Comparison of ENCODE assay signal across 8 mouse cellular contexts in genomic region chr1:184846092-184846750, GRCm38 (mm10). TPM values are rescaled to one million over a fixed set of nuclear protein-coding genes. Genes with fewer than 3 reads are reported as not detected.
DNase-seq lines count a peak whose midpoint lies in the region; ATAC-seq and TF ChIP-seq lines count a peak whose summit lies in the region.

Gene Marc2 (minus strand): TSS chr1:184846451.

- DNase-seq in thymus, postnatal 14 days: peak; percentile 19
- DNase-seq in thymus, postnatal 10 days (ENCODE audit: low spot score in 2 of 2): no peak
- DNase-seq in kidney, adult 2 months: peak; percentile 82
- DNase-seq in liver, embryonic 13.5 days: peak; percentile 11
- no peak for DNase-seq in Muller cell, postnatal 12 days (ENCODE audit: inconsistent ontology term)

- no peak for TF ChIP-seq POLR2A in kidney, adult 2 months (IDR thresholded peaks at IDR 0.05; ENCODE audit: low read depth, low read length)

- peak within 1 kb of the TSS; percentile 91 for H3K27ac ChIP-seq in kidney, adult 2 months (ENCODE audit: insufficient read depth, low read depth, low read length)
- peak within 1 kb of the TSS; percentile 87 for H3K27ac ChIP-seq in liver, embryonic 13.5 days
- peak within 1 kb of the TSS; percentile 93 for H3K27ac ChIP-seq in stomach, embryonic 15.5 days

- H3K4me2 ChIP-seq in liver, embryonic 13.5 days: peak within 1 kb of the TSS; percentile 88
- H3K4me2 ChIP-seq in stomach, embryonic 15.5 days: peak within 1 kb of the TSS; percentile 95

- peak; percentile 3; the same call in 1 of the 2 replicates for ATAC-seq in common myeloid progenitor, adult 5-6 weeks (replicated peaks; ENCODE audit: low read depth, poor library complexity, severe bottlenecking)
- no peak; the same call in 1 of the 2 replicates for ATAC-seq in granulocyte monocyte progenitor cell, adult 5-6 weeks (replicated peaks; ENCODE audit: poor library complexity, severe bottlenecking)
- peak; percentile 13 for ATAC-seq in liver, embryonic 13.5 days (ENCODE audit: low read depth)
- peak; percentile 1; the same call in 1 of the 2 replicates for ATAC-seq in stomach, embryonic 15.5 days (ENCODE audit: insufficient read depth, low FRiP score, low read depth)

- H3K9me3 ChIP-seq in liver, embryonic 13.5 days (replicated peaks): no peaks in the 10 kb centered on the region
- H3K9me3 ChIP-seq in stomach, embryonic 15.5 days: no peaks in the 10 kb centered on the region

- H3K4me3 ChIP-seq in kidney, adult 2 months (ENCODE audit: insufficient read depth, low read depth, low read length): peak within 1 kb of the TSS; percentile 96
- peak within 1 kb of the TSS; percentile 82 for H3K4me3 ChIP-seq in liver, embryonic 13.5 days (replicated peaks)
- H3K4me3 ChIP-seq in stomach, embryonic 15.5 days (replicated peaks): peak within 1 kb of the TSS; percentile 81

- H3K36me3 ChIP-seq in kidney, adult 2 months (ENCODE audit: control insufficient read depth, insufficient read depth, low read length): no peaks in the 10 kb centered on the region
- H3K36me3 ChIP-seq in liver, embryonic 13.5 days: peaks cover 1% of the 10 kb centered on the region
- no peaks in the 10 kb centered on the region for H3K36me3 ChIP-seq in stomach, embryonic 15.5 days

- H3K9ac ChIP-seq in liver, embryonic 13.5 days: peak within 1 kb of the TSS; percentile 92
- H3K9ac ChIP-seq in stomach, embryonic 15.5 days: peak within 1 kb of the TSS; percentile 87

- TF ChIP-seq CTCF in kidney, adult 2 months (conservative IDR thresholded peaks at IDR 0.05; ENCODE audit: insufficient read depth, insufficient read length, low read depth, low read length): no peak

- H3K4me1 ChIP-seq in kidney, adult 2 months (ENCODE audit: control insufficient read depth, insufficient read depth, low read length): peaks cover 27% of the 10 kb centered on the region
- peaks cover 58% of the 10 kb centered on the region for H3K4me1 ChIP-seq in liver, embryonic 13.5 days (replicated peaks)
- peaks cover 10% of the 10 kb centered on the region for H3K4me1 ChIP-seq in stomach, embryonic 15.5 days

- WGBS in kidney, adult 2 months: 1% methylated on average over 18 of the region's 18 CpGs
- WGBS in liver, embryonic 13.5 days (ENCODE audit: insufficient replicate concordance): 6% methylated on average over 18 of the region's 18 CpGs
- WGBS in stomach, embryonic 15.5 days: 3% methylated on average over 18 of the region's 18 CpGs

- H3K27me3 ChIP-seq in kidney, adult 2 months (replicated peaks; ENCODE audit: control insufficient read depth, insufficient read depth, low read length): no peaks in the 10 kb centered on the region
- no peaks in the 10 kb centered on the region for H3K27me3 ChIP-seq in liver, embryonic 13.5 days
- H3K27me3 ChIP-seq in stomach, embryonic 15.5 days (replicated peaks): no peaks in the 10 kb centered on the region

RNA-seq across cellular contexts. Expression of gene Marc2, which starts in this region (rescaled TPM):
- total RNA-seq in common myeloid progenitor, adult 5-6 weeks (2017): 63.2 and 74.7 TPM in 2 replicates
- total RNA-seq in granulocyte monocyte progenitor cell, adult 5-6 weeks (2014; fragmentation: Nextera tagmentation): 188 and 207 TPM in 2 replicates
- 65.2 and 82.6 TPM in 2 replicates for total RNA-seq in granulocyte monocyte progenitor cell, adult 5-6 weeks (2017)
- polyA plus RNA-seq in kidney, adult 2 months (2012; rRNA removed): 257 and 403 TPM in 2 replicates
- 189 and 193 TPM in 2 replicates for polyA plus RNA-seq in liver, embryonic 13.5 days (2015; fragmentation: Nextera tagmentation; extraction: Ambion mirVana)
- 256 and 262 TPM in 2 replicates for polyA plus RNA-seq in stomach, embryonic 15.5 days (2015; fragmentation: Nextera tagmentation; extraction: Ambion mirVana)

Comparison
In these comparisons a context has a peak if more than half of its experiments do, and no peak if none do; other contexts are left out.
1. DNase-seq: peak in thymus, postnatal 14 days (single experiment), kidney, adult 2 months (single experiment) and liver, embryonic 13.5 days (single experiment); none in thymus, postnatal 10 days (0 of 2) and Muller cell, postnatal 12 days (single experiment).
2. Peak in every context shown above with its lines, with median percentiles within 50 percentile points of each other: H3K27ac ChIP-seq and H3K4me3 ChIP-seq.